Comparison of ENCODE assay signal across 9 mouse cellular contexts in genomic region chr19:6489030-6489429, GRCm38 (mm10). TPM values are rescaled to one million over a fixed set of nuclear protein-coding genes. Genes with fewer than 3 reads are reported as not detected.
DNase-seq lines count a peak whose midpoint lies in the region; ATAC-seq and TF ChIP-seq lines count a peak whose summit lies in the region.
"Had no signal": no experiment of that assay in that cellular context is flagged by ENCODE, and none has a peak within 500 bp of the region (broad histone marks: within the 10 kb centered on the region; RNA-seq: fewer than 3 reads in every experiment).

No protein-coding gene starts in this region.

- peaks cover 20% of the 10 kb centered on the region for H3K36me3 ChIP-seq in midbrain, embryonic 14.5 days (ENCODE audit: control insufficient read depth, insufficient read depth, low read length)
- no peaks in the 10 kb centered on the region for H3K36me3 ChIP-seq in small intestine, adult 2 months (ENCODE audit: control insufficient read depth, insufficient read depth, low read length)

- no peaks in the 10 kb centered on the region for H3K9me3 ChIP-seq in midbrain, embryonic 14.5 days (ENCODE audit: control insufficient read depth, low read length)

- peak; percentile 35 for ATAC-seq in midbrain, embryonic 14.5 days (ENCODE audit: low FRiP score, low TSS enrichment)
- no peak for ATAC-seq in activated CD4-positive, CD25-positive, alpha-beta regulatory T cell, adult 4 months

- intact Hi-C loops in left cerebral cortex, postnatal 10 days (cut with DNase I) = loop anchor here (1.0 kb wide), 2 partner anchors 88 to 174 kb away; no protein-coding TSS in a partner anchor

- peak; percentile 94 for TF ChIP-seq CTCF in small intestine, adult 2 months (IDR thresholded peaks at IDR 0.05; ENCODE audit: extremely low read depth, insufficient read length, insufficient replicate concordance, low read depth, low read length)

- H3K9ac ChIP-seq in midbrain, embryonic 14.5 days (replicated peaks; ENCODE audit: low read length) = no peak overlapping the region

- WGBS in midbrain, embryonic 14.5 days = 2% methylated on average over 4 of the region's 4 CpGs
- WGBS in small intestine, adult 2 months = under 1% methylated on average over 4 of the region's 4 CpGs

- no peak overlapping the region for H3K4me2 ChIP-seq in midbrain, embryonic 14.5 days (ENCODE audit: low read length)

- no peak overlapping the region for H3K27ac ChIP-seq in midbrain, embryonic 14.5 days (replicated peaks; ENCODE audit: low read depth, low read length)
- no peak overlapping the region for H3K27ac ChIP-seq in small intestine, adult 2 months (ENCODE audit: insufficient read depth, low read depth, low read length)

- TF ChIP-seq POLR2A in small intestine, adult 2 months (IDR thresholded peaks at IDR 0.05; ENCODE audit: low read depth, low read length) = no peak

- H3K27me3 ChIP-seq in midbrain, embryonic 14.5 days (ENCODE audit: control insufficient read depth, insufficient read depth, low read length) = no peaks in the 10 kb centered on the region
- no peaks in the 10 kb centered on the region; the same call in 1 of the 2 replicates for H3K27me3 ChIP-seq in small intestine, adult 2 months (ENCODE audit: control insufficient read depth, insufficient read depth, low read length)

- 0 out of 2 replicates have a peak, but pooled peaks cover 3% of the 10 kb centered on the region for H3K4me1 ChIP-seq in midbrain, embryonic 14.5 days (ENCODE audit: control insufficient read depth, insufficient read depth, low read length)
- H3K4me1 ChIP-seq in small intestine, adult 2 months (ENCODE audit: control insufficient read depth, insufficient read depth, insufficient read length, low read length) = no peaks in the 10 kb centered on the region

- DNase-seq in ZHBTc4 (ENCODE audit: low read depth, low spot score) = peak; percentile 93
- peak; percentile 86 for DNase-seq in cerebellum, adult 9-11 months
- peak; percentile 77 to 88 for DNase-seq in frontal cortex, postnatal 14 days (ENCODE audit: low spot score in 2 of 2)
- DNase-seq in induced T-regulatory cell, adult 2 months (ENCODE audit: low read depth) = peak; percentile 89
- peak; percentile 88 to 90 for DNase-seq in left cerebral cortex, postnatal 10 days (ENCODE audit: extremely low spot score in 1 of 2, low spot score in 2 of 2)
- peak; percentile 94 for DNase-seq in midbrain, embryonic 14.5 days

- no peak overlapping the region for H3K4me3 ChIP-seq in midbrain, embryonic 14.5 days (replicated peaks; ENCODE audit: low read depth, low read length)
- no peak overlapping the region for H3K4me3 ChIP-seq in small intestine, adult 2 months (ENCODE audit: low read depth, low read length)
- H3K4me3 ChIP-seq: myocyte had no signal

RNA-seq across cellular contexts. Expression of gene Slc22a12, which starts 53.8 kb away (rescaled TPM):
- total RNA-seq in left cerebral cortex, postnatal 10 days (2021) = under 1 TPM; 0.28 to 0.51 TPM
- polyA plus RNA-seq in midbrain, embryonic 14.5 days (2014; fragmentation: Nextera tagmentation; extraction: Ambion mirVana) = not detected in 2 replicates
- polyA plus RNA-seq in small intestine, adult 2 months (2012; rRNA removed) = not detected in 2 replicates
- not detected for polyA plus RNA-seq in activated CD4-positive, CD25-positive, alpha-beta regulatory T cell, adult 4 months (2017; shearing (Covaris generic))
- polyA plus RNA-seq: myocyte had no signal
